Mouse (Mus musculus) forebrain, postnatal 0 days (tissue): ENCODE measurements around the gene Cpne1. TPM values are rescaled to one million over a fixed set of nuclear protein-coding genes. Genes with fewer than 3 reads are reported as not detected.
A peak's percentile ranks its signal among the peaks of the same experiment; 100 is the strongest.

Experiments
- ATAC-seq: fragments of 200-750 bp; cut with Nextera tagmentation; 2 replicates; pipeline ENCODE4 v1.8.0; 2017; ENCODE audit warnings: mild to moderate bottlenecking, moderate library complexity
- DNase-seq: peaks from one replicate; pipeline ENCODE4 v3.0.0-alpha.2; 2015
- H3K27ac ChIP-seq: fragments of 300-500 bp; sonication (generic); 2 replicates; pipeline ENCODE4 v1.5.1; 2014; ENCODE audit warnings: low read depth, mild to moderate bottlenecking, antibody characterized with exemption, low read length, moderate library complexity, mixed read lengths
- H3K27me3 ChIP-seq: fragments of 300-500 bp; sonication (generic); 2 replicates; pipeline ENCODE4 v1.6.1; 2014; ENCODE audit warnings: mild to moderate bottlenecking, low read length, mixed read lengths; ENCODE audit not compliant: insufficient read depth
- H3K36me3 ChIP-seq: fragments of 300-500 bp; sonication (generic); 2 replicates; pipeline ENCODE4 v1.6.1; 2014; ENCODE audit warnings: mild to moderate bottlenecking, moderate library complexity; ENCODE audit not compliant: insufficient read depth
- H3K4me1 ChIP-seq: fragments of 300-500 bp; sonication (generic); 2 replicates; pipeline ENCODE4 v1.6.1; 2014; ENCODE audit warnings: antibody characterized with exemption; ENCODE audit not compliant: insufficient read depth
- H3K4me2 ChIP-seq: fragments of 300-500 bp; sonication (generic); 2 replicates; pipeline ENCODE4 v1.6.1; 2014; ENCODE audit warnings: low read depth, mild to moderate bottlenecking, moderate library complexity
- H3K4me3 ChIP-seq: fragments of 300-500 bp; sonication (generic); 2 replicates; pipeline ENCODE4 v1.5.1; 2014; ENCODE audit warnings: low read depth, low read length, mixed read lengths
- H3K9ac ChIP-seq: fragments of 300-500 bp; sonication (generic); 2 replicates; pipeline ENCODE4 v1.6.1; 2014; ENCODE audit warnings: mild to moderate bottlenecking
- H3K9me3 ChIP-seq: fragments of 300-500 bp; sonication (generic); 2 replicates; pipeline ENCODE4 v1.6.1; 2016; ENCODE audit warnings: low read length
- CTCF ChIP-seq: sonication (generic); IDR thresholded peaks from 2 replicates; pipeline ENCODE4 v1.5.1; 2016; ENCODE audit warnings: antibody characterized with exemption, control low read depth, low read depth
- WGBS: fragments of 180-500 bp; shearing (Covaris S2); extraction: QIAGEN DNeasy Blood & Tissue Kit; methylation state at CpG from one replicate; pipeline ENCODE4 v1.1.7; 2014; 5-methylcytosine and 5-hydroxymethylcytosine counted together
- polyA plus RNA-seq: library from polyadenylated mRNA; unstranded; fragments of >200 nt; fragmentation: Nextera tagmentation; extraction: Ambion mirVana; gene quantifications from 2 replicates; pipeline ENCODE4 v1.2.1, GENCODE M21; 2015
- total RNA-seq: library from RNA; depleted of rRNA; stranded (reverse); fragments of >200 nt; gene quantifications from 2 replicates; pipeline ENCODE4 v1.2.3, GENCODE M21; 2014; rRNA removed

Cpne1 gene
- total RNA-seq (29.5 and 30.4 TPM in 2 replicates), polyA plus RNA-seq (5.1 and 13.2 TPM in 2 replicates)

GRCm38 (mm10) chr2:156111358-156112079 is at the start of gene Cpne1, which contains the start of gene Rbm12:
Gene Cpne1, minus strand, starts transcription at chr2:156111965.
Gene Rbm12, minus strand, starts transcription at chr2:156111978.
- no peak for TF ChIP-seq CTCF
- ATAC-seq (peak; percentile 97), DNase-seq (peak; percentile 96)
- Histone ChIP-seq H3K4me3 (peak within 1 kb of the TSS; percentile 99), H3K4me2 (peak within 1 kb of the TSS; percentile 54), H3K27ac (peak within 1 kb of the TSS; percentile 93), H3K9me3 (no peaks in the 10 kb centered on the region), H3K36me3 (no peaks in the 10 kb centered on the region), H3K9ac (peak within 1 kb of the TSS; percentile 99), H3K4me1 (peaks cover 8% of the 10 kb centered on the region), H3K27me3 (no peaks in the 10 kb centered on the region)
- WGBS, result 2% methylated on average over 74 of the region's 74 CpGs

GRCm38 (mm10) chr2:156151538-156151937 is 39.8 kb upstream of the Cpne1 start:
- H3K36me3 ChIP-seq, result peaks cover 56% of the 10 kb centered on the region

GRCm38 (mm10) chr2:156147316-156147915 is 35.7 kb upstream of the Cpne1 start:
- Histone ChIP-seq H3K36me3 (peaks cover 37% of the 10 kb centered on the region), H3K4me1 (peaks cover 4% of the 10 kb centered on the region; the same call in 1 of the 2 replicates), H3K27ac (no peak overlapping the region), H3K9ac (no peak overlapping the region), H3K4me3 (no peak overlapping the region), H3K9me3 (no peaks in the 10 kb centered on the region), H3K4me2 (no peak overlapping the region), H3K27me3 (no peaks in the 10 kb centered on the region)
- TF ChIP-seq CTCF, result no peak
- ATAC-seq, result no peak
- 85% methylated on average over 3 of the region's 3 CpGs for WGBS
- DNase-seq, result no peak

More at GRCm38 (mm10) chr2:156151538-156151937, 39.8 kb upstream of the Cpne1 start:
- DNase-seq (no peak), ATAC-seq (no peak)
- no peaks in the 10 kb centered on the region for H3K27me3 ChIP-seq
- no peak overlapping the region for H3K9ac ChIP-seq
- no peak overlapping the region for H3K4me3 ChIP-seq
- H3K9me3 ChIP-seq, result no peaks in the 10 kb centered on the region
- TF ChIP-seq CTCF, result peak; percentile 31; the same call in 1 of the 2 replicates
- H3K4me2 ChIP-seq, result no peak overlapping the region
- H3K4me1 ChIP-seq, result no peaks in the 10 kb centered on the region
- H3K27ac ChIP-seq, result no peak overlapping the region

GRCm38 (mm10) chr2:156146272-156146989 is 34.7 kb upstream of the Cpne1 start:
- no peak overlapping the region for H3K9ac ChIP-seq
- peaks cover 4% of the 10 kb centered on the region; the same call in 1 of the 2 replicates for H3K4me1 ChIP-seq
- peaks cover 37% of the 10 kb centered on the region for H3K36me3 ChIP-seq
- no peak for TF ChIP-seq CTCF
- DNase-seq (no peak), ATAC-seq (no peak)
- no peaks in the 10 kb centered on the region for H3K9me3 ChIP-seq
- no peak overlapping the region for H3K4me2 ChIP-seq
- no peak overlapping the region for H3K27ac ChIP-seq
- 61% methylated on average over 5 of the region's 5 CpGs for WGBS
- H3K27me3 ChIP-seq, result no peaks in the 10 kb centered on the region
- H3K4me3 ChIP-seq, result no peak overlapping the region

- ATAC-seq, result no peak
- WGBS, result 47% methylated on average over 11 of the region's 11 CpGs
- Histone ChIP-seq H3K9ac (no peak overlapping the region), H3K4me1 (peaks cover 4% of the 10 kb centered on the region; the same call in 1 of the 2 replicates), H3K4me3 (no peak overlapping the region), H3K27me3 (no peaks in the 10 kb centered on the region), H3K4me2 (peak overlapping the region; percentile 83; the same call in 1 of the 2 replicates), H3K9me3 (no peaks in the 10 kb centered on the region), H3K36me3 (peaks cover 36% of the 10 kb centered on the region), H3K27ac (no peak overlapping the region)
- no peak for DNase-seq
- no peak for TF ChIP-seq CTCF
These were observed 33.8 kb upstream of the Cpne1 start for GRCm38 (mm10) chr2:156145486-156146130.

GRCm38 (mm10) chr2:156143953-156144724 is 32.4 kb upstream of the Cpne1 start, which contains the start of the genes Romo1 and Nfs1:
Gene Romo1, plus strand, starts transcription at chr2:156144039.
Gene Nfs1, minus strand, starts transcription at chr2:156144186.
- Histone ChIP-seq H3K4me2 (peak within 1 kb of the TSS; percentile 83), H3K27me3 (no peaks in the 10 kb centered on the region), H3K36me3 (peaks cover 25% of the 10 kb centered on the region), H3K4me1 (peaks cover 4% of the 10 kb centered on the region; the same call in 1 of the 2 replicates), H3K9me3 (no peaks in the 10 kb centered on the region), H3K9ac (peak within 1 kb of the TSS; percentile 83), H3K4me3 (peak within 1 kb of the TSS; percentile 67), H3K27ac (peak within 1 kb of the TSS; percentile 90)
- under 1% methylated on average over 70 of the region's 70 CpGs for WGBS
- peak; percentile 98 for DNase-seq
- peak; percentile 84 for TF ChIP-seq CTCF
- ATAC-seq, result peak; percentile 99
